Mouse (Mus musculus): ENCODE measurements around the gene B130006D01Rik.
A peak's percentile ranks its signal among the peaks of the same experiment; 100 is the strongest.
"Not testable (repeated sequence)": the region's sequence is repeated elsewhere in the genome, so short reads cannot be mapped to it uniquely, and the experiment has no call there.

Gene B130006D01Rik

DNA sequence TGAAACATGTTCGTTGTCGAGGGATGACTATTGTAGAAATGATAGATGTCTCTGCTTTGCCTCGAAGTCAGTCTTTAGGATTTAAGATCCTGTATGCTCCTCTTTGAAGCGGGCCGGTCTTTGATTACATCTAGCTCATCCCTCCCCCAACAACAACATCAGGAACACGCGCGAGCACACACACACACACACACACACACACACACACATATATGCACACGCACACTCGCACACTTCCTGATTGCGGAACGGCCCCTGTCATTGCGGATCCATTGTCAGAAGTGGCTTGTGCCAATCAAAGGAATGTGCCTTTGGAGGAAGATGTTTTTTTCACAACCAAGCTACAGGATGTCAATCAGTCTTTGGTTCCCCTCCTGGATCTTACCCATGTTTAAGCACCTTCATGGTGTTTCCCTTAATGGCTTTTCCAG lies 9.6 kb upstream of the B130006D01Rik start:
- DNase-seq: peak in 1 of 2 experiments; percentile 40

DNA sequence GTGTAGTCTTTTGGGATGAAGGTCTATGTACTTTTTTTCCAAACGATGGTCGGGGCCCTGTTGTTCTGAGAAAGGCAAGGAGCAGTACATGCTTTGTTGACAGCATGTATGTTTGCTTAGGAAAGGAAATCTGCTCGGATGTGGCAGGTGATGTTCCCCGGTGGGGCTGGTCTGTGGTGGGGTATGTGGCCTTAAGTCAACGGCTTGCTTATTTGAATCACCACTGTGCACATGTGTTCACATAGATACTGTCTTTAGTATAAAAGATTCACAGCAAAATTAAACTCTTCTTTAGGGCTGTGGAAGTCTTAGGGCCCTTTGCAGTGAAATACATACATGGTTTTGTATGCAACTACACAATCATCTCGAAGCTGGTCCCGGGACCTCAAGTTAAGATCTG lies 9.0 kb upstream of the B130006D01Rik start:
- no peak for DNase-seq

DNA sequence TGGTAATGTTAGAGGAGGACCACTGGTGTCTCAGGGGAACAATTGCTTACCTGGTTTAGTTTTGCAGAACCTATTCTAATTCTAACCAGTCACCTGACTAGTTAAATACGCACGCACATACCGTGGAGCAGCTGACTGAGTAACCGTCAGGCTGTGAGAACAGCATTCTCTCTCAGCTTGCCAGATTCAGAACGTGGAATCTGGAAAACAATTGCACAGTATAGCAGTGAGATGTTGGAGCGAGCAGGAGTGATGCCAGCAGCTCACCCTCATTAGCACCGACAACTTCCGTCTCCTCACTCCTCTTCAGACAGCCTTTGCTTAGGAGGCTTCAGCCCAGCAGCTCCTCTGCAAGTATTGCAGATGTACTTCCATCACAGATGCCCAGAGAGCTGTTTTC lies 7.3 kb upstream of the B130006D01Rik start:
- no peak for DNase-seq

DNA sequence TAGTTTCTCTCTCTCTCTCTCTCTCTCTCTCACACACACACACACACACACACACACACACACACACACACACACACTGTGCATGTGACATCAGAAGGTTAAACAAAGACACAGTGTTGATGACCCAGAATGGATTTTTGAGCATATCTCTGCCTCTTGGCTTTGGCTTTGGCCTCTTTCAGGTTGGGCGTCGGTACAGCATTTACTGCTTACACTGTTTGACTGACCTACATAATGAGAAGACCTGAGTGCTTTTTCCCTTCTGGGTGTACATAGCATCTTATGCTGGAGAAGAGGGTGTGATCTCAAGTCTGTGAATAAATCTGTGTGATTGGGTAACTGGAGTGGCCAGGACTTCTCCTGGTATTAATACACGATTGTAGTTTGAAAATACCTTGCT lies 4.0 kb upstream of the B130006D01Rik start:
- DNase-seq: peak; percentile 53 to 55

DNA sequence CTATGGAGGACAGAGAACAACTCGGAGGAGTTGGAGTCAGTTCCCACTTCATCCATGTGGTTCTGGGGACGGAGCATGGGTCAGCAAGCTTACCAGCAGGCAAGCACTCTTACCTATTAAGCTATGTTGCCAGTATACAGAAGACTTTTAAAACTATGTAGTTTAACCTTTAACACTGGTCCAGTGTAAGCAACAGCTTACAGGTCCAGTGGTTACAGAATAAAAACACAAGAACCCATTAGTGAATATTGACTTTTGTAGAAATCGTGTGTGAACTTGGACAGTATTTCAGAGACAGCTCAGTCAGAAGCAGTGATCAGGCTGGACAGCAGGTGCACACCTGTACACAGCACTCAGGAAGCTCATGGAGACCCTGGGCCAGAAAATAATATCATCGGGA lies 1.1 kb downstream of the B130006D01Rik start:
- no peak for DNase-seq

GRCm38 (mm10) chr11:95726156-95726555 lies 2.8 kb downstream of the B130006D01Rik start:
- DNase-seq: no peak

DNA sequence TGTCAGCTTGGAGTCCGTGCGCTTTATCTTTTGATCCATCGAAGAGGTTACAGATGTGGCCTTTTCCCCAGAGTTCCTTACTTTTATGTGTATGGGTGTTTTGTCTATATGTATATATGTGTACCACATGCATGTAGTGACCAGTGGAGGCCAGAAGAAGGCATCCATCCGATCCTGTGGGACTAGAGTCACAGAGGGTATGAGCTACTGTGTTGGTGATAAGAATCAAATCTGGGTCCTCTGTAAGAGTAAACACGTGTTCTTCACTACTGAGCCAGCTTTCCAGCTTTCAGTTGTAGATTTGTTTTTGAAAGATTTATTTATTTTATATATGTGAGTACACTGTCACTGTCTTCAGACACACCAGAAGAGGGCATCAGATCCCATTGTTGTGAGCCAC lies 4.6 kb downstream of the B130006D01Rik start:
- no peak for DNase-seq

- DNase-seq: no peak
Measured at GRCm38 (mm10) chr11:95728916-95729907, 5.8 kb downstream of the B130006D01Rik start.

- DNase-seq: no peak
Measured at GRCm38 (mm10) chr11:95734485-95734884, 11.1 kb downstream of the B130006D01Rik start.

DNA sequence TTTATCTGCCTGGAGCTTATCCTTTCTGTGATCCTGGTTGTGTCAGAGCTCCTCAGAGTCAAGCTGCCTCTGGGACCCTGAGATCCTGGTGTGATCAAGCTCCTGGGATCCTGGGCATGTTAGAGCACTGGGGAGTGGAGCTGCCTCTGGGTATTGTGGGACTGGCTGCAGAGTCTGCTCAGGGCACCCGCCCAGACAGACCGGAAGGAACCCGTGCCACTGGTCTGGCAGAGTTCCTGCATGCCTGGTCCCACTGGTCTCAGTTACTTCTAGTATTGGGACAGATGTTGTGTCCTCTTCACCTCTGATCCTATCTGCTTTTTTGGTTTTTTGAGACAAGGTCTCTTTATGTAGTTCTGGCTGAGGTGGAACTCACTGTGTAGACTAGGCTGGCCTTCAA lies 14.4 kb downstream of the B130006D01Rik start:
- DNase-seq: peak; percentile 29 to 36

DNA sequence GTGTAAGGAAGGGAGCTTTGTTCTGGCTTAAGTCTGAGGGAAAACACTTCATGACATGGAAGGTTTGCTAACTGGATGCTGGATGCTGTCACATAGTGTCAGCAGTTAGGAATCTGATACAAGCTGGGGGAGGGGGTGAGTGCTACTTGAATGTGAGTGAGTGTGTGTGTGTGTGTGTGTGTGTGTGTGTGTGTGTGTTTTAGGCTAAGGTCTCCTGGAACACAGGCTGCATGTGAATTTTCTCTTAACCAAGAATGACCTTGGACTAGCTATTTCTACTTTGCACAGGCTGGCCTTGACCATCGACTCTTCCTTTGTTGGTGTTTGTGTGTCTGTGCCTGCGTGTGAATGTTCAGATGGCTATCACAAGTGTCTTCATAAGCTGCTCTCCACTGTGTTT lies 21.1 kb downstream of the B130006D01Rik start:
- no peak for DNase-seq

DNA sequence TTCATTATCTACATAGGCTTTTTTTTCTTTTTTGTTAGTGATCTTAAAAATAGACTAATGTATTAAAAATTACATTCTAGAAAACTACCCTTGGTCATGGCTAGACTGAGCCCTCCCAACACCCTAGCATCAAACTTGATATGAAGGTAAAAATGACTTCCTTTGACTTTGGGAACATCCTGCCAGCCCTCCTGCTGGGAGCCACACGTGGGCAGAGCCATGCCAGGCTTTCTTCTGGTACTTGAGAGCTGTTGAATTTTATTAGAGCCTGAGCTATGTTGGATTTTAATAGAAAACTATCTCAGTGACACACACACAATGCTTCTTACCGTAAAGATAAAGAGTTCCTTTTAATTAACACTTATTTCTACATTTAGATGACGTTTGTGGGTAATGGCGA lies 23.4 kb downstream of the B130006D01Rik start:
- DNase-seq: peak; percentile 72 to 75

GRCm38 (mm10) chr11:95748331-95748730 lies 24.9 kb downstream of the B130006D01Rik start:
- no peak for DNase-seq

- DNase-seq: no peak
Measured at GRCm38 (mm10) chr11:95749619-95750018, 26.2 kb downstream of the B130006D01Rik start.

GRCm38 (mm10) chr11:95750995-95751394 lies 27.6 kb downstream of the B130006D01Rik start:
- peak; percentile 92 to 94 for DNase-seq

GRCm38 (mm10) chr11:95755137-95755536 lies 31.8 kb downstream of the B130006D01Rik start:
- DNase-seq: not testable (repeated sequence)

GRCm38 (mm10) chr11:95760521-95760920 lies 37.1 kb downstream of the B130006D01Rik start:
- no peak for DNase-seq

DNA sequence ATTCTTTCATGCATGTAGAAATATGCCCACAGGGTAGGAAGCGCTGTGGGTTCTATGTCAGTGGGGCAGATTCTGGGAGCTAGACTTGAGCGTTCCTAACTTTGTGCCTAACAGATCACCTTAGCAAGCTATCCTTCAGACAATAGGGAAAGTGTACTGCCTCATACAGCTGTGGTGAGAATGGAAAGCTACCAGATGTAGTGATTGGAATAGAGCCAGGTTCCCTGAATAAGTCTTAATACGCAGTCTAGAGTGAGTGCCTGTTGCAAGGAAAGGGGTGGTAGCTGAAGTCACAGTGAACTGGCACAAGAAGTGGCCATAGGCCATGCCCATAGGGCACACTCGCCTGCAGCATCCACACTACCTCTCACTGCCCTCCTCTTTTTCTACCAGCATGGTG lies 39.6 kb downstream of the B130006D01Rik start:
- DNase-seq: no peak

DNA sequence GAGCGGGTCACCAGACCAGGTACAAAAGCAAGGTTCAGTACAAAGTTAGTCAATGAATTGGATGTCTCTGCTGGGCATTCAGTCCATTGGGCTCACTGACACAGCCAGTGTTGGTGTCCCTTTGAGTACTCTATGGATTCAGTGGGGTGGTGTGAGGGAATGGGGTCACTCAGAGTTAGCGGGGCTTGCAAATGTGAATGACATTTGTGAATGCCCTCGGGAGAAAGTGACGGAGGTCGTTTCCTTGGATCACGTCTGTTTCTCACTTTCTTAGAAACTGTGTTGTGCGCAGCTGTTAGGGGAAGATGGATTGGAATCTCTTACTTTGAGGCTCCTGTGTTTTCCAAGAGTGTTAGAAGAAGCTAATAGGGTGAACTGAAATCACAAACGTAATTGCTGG lies 41.4 kb downstream of the B130006D01Rik start:
- no peak for DNase-seq

- no peak for DNase-seq
Measured at GRCm38 (mm10) chr11:95765334-95765733, 41.9 kb downstream of the B130006D01Rik start.

DNA sequence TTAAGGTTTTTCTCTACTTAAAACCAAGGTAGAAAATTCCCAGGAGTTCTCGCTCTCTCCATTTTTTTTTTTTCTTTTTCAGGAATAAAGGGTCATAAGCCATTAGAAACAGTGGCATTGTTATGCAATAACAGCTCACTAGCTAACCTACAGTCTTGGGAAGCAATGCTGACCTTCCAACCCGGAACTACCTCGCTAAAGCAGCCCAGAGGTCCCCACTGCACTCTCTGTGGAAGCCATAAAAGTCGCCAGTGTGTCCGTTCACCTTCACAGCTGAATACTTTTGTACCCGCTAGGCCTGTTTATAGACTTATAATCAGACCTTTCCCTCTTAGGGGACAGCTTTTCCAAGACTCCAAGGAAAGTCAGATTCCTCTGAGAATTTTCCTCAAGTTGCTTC lies 44.9 kb downstream of the B130006D01Rik start:
- DNase-seq: no peak

DNA sequence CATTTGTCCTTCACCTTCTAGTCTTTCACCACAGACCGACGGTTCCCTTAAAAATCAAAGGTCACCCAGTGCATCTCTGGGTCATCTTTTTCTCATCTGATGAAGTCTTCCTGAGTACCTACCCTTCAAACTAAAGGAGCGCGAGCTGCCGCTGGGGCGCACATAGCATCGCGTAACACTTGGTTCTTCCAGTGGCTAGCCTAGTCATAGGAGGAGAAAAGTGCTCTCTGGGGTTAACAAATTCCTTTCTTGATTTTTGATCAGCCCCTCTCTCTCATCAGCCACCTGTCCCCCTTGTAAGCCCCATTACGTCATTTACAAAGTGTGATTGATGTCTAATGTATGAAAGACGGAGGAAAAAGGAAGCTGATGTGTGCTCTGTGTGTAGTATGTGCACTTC lies 45.8 kb downstream of the B130006D01Rik start:
- DNase-seq: no peak

- DNase-seq: peak; percentile 56 to 77
Measured at GRCm38 (mm10) chr11:95770720-95771364, 47.5 kb downstream of the B130006D01Rik start.

- DNase-seq: no peak
Measured at GRCm38 (mm10) chr11:95771665-95772064, 48.3 kb downstream of the B130006D01Rik start.

Measured in cerebellum, postnatal 14 days (tissue).